Mouse (Mus musculus) myocyte (in vitro differentiated cells): ENCODE results near the gene Tdg. TPM values are rescaled to one million over a fixed set of nuclear protein-coding genes. Genes with fewer than 3 reads are reported as not detected.

Experiments
- polyA plus RNA-seq: library from polyadenylated mRNA; unstranded; fragments of >200 nt; fragmentation: generic; extraction: Trizol; gene quantifications from one replicate; pipeline ENCODE4 v1.2.1, GENCODE M21; 2012; ENCODE audit warnings: missing spikeins

The Tdg gene
- polyA plus RNA-seq, 1 experiment = 18.2 TPM

Other genes with a start within 250 kb of the Tdg start
- not detected for gene Gm1553, start 137.2 kb upstream of the Tdg start, polyA plus RNA-seq
- 13.4 TPM for gene 1190007I07Rik, start 6.6 kb upstream of the Tdg start, polyA plus RNA-seq
- 2.8 TPM for gene Glt8d2, start 60.8 kb downstream of the Tdg start, polyA plus RNA-seq
- gene Hcfc2, start 66.3 kb downstream of the Tdg start, polyA plus RNA-seq = 13.0 TPM
- 7.4 TPM for gene Nfyb, start 134.3 kb downstream of the Tdg start, polyA plus RNA-seq
- gene Txnrd1, start 204.1 kb downstream of the Tdg start, polyA plus RNA-seq = 77.0 TPM
- 0.43 TPM for gene Eid3, start 236.8 kb downstream of the Tdg start, polyA plus RNA-seq